In the genomic region with DNA sequence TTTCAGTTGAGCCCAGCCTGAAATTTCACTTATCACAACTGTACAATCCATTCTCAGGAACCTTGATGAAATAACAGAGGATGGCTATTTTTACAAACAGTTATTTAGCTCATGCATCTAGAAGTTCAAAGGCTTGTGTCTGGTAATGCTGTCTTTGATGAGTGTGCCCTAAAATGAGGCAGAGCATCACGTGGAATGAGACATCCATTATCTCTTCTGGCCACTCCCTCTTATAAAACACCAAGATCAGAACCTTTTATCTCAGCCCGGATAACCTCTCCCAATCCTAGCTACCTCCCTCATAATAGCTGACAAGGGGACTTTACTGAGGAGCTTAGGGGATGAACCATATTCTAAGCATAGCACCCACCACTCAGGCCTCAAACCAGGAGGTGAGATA, we compare ENCODE assay signal across 14 mouse cellular contexts. TPM values are rescaled to one million over a fixed set of nuclear protein-coding genes. Genes with fewer than 3 reads are reported as not detected.
DNase-seq lines count a peak whose midpoint lies in the region; ATAC-seq and TF ChIP-seq lines count a peak whose summit lies in the region.
"Had no signal": no experiment of that assay in that cellular context is flagged by ENCODE, and none has a peak within 500 bp of the region (broad histone marks: within the 10 kb centered on the region; RNA-seq: fewer than 3 reads in every experiment).

No protein-coding gene starts in this region.

- no peaks in the 10 kb centered on the region for H3K36me3 ChIP-seq in liver, embryonic 11.5 days (ENCODE audit: control insufficient read depth, insufficient read depth, low read length)
- no peaks in the 10 kb centered on the region for H3K36me3 ChIP-seq in hindbrain, postnatal 0 days (ENCODE audit: insufficient read depth, low read length)
- H3K36me3 ChIP-seq in neural tube, embryonic 13.5 days: no peaks in the 10 kb centered on the region

- peak overlapping the region; percentile 83 for H3K4me2 ChIP-seq in liver, embryonic 11.5 days
- peak overlapping the region; percentile 16; the same call in 1 of the 2 replicates for H3K4me2 ChIP-seq in hindbrain, postnatal 0 days (ENCODE audit: low read depth, low read length)
- H3K4me2 ChIP-seq in neural tube, embryonic 13.5 days: peak overlapping the region; percentile 83

- 34% methylated on average over 2 of the region's 2 CpGs for WGBS in liver, embryonic 11.5 days
- WGBS in hindbrain, postnatal 0 days: 56% methylated on average over 2 of the region's 2 CpGs
- 33% methylated on average over 2 of the region's 2 CpGs for WGBS in neural tube, embryonic 13.5 days

- no peak for DNase-seq in gastrocnemius, adult 2 months
- DNase-seq in gastrocnemius, adult 8-10 months (ENCODE audit: low spot score in 2 of 2): no peak
- DNase-seq in liver, embryonic 11.5 days (ENCODE audit: low spot score): no peak
- no peak for DNase-seq in liver
- no peak for DNase-seq in hindbrain, postnatal 0 days (ENCODE audit: low spot score)
- no peak for DNase-seq in right cerebral cortex, postnatal 14 days
- no peak for DNase-seq in gastrocnemius, postnatal 25 days
- DNase-seq: adrenal gland, adult 8-10 months; cerebellum, adult 9-11 months; gastrocnemius, postnatal 10 days had no signal

- no peak for ATAC-seq in liver, embryonic 11.5 days (replicated peaks; ENCODE audit: low FRiP score)
- ATAC-seq in hindbrain, postnatal 0 days: no peak
- no peak for ATAC-seq in neural tube, embryonic 13.5 days (ENCODE audit: low read depth)

- peak overlapping the region; percentile 63 for H3K9ac ChIP-seq in liver, embryonic 11.5 days (ENCODE audit: low read depth, low read length)
- no peak overlapping the region for H3K9ac ChIP-seq in hindbrain, postnatal 0 days (replicated peaks; ENCODE audit: low read length)
- H3K9ac ChIP-seq in neural tube, embryonic 13.5 days: no peak overlapping the region

- peak overlapping the region; percentile 85 for H3K27ac ChIP-seq in gastrocnemius, adult 2 months
- H3K27ac ChIP-seq in liver, embryonic 11.5 days (ENCODE audit: low read depth, low read length): peak overlapping the region; percentile 97
- H3K27ac ChIP-seq in hindbrain, postnatal 0 days: no peak overlapping the region
- no peak overlapping the region for H3K27ac ChIP-seq in neural tube, embryonic 13.5 days (replicated peaks)

- no peak for TF ChIP-seq CTCF in gastrocnemius, adult 2 months (IDR thresholded peaks at IDR 0.05)
- TF ChIP-seq CTCF in hindbrain, postnatal 0 days (IDR thresholded peaks at IDR 0.05; ENCODE audit: low read depth): no peak

- no peak overlapping the region for H3K4me3 ChIP-seq in gastrocnemius, adult 2 months
- H3K4me3 ChIP-seq in liver, embryonic 11.5 days (ENCODE audit: low read depth, low read length): peak overlapping the region; percentile 37
- H3K4me3 ChIP-seq in hindbrain, postnatal 0 days (ENCODE audit: low read length): no peak overlapping the region
- no peak overlapping the region for H3K4me3 ChIP-seq in neural tube, embryonic 13.5 days

- H3K4me1 ChIP-seq in liver, embryonic 11.5 days (replicated peaks; ENCODE audit: control insufficient read depth, insufficient read depth, low read length): peaks cover 49% of the 10 kb centered on the region
- H3K4me1 ChIP-seq in hindbrain, postnatal 0 days (ENCODE audit: insufficient read depth, low read length): peaks cover 7% of the 10 kb centered on the region; the same call in 1 of the 2 replicates
- peaks cover 53% of the 10 kb centered on the region for H3K4me1 ChIP-seq in neural tube, embryonic 13.5 days (replicated peaks)

- intact Hi-C loops in gastrocnemius, adult 2 months (cut with DNase I): no loop called here

- H3K9me3 ChIP-seq in liver, embryonic 11.5 days (ENCODE audit: control insufficient read depth, low read length): no peaks in the 10 kb centered on the region
- no peaks in the 10 kb centered on the region for H3K9me3 ChIP-seq in hindbrain, postnatal 0 days (ENCODE audit: low read length)
- no peaks in the 10 kb centered on the region for H3K9me3 ChIP-seq in neural tube, embryonic 13.5 days

- H3K27me3 ChIP-seq in liver, embryonic 11.5 days (replicated peaks; ENCODE audit: control insufficient read depth, insufficient read depth, low read length): no peaks in the 10 kb centered on the region
- H3K27me3 ChIP-seq in hindbrain, postnatal 0 days (ENCODE audit: insufficient read depth, low read length): no peaks in the 10 kb centered on the region
- peaks cover 17% of the 10 kb centered on the region for H3K27me3 ChIP-seq in neural tube, embryonic 13.5 days

RNA-seq across cellular contexts. Expression of a gene that starts 3.3 kb away (rescaled TPM):
- total RNA-seq in gastrocnemius, adult 2 months (2021): 10 to 100 TPM; 12.9 to 38.7 TPM
- 10 to 100 TPM; 16.1 to 25.1 (median 18.9) TPM for total RNA-seq in gastrocnemius, adult 8-10 months (2022)
- polyA plus RNA-seq in liver, embryonic 11.5 days (2014; fragmentation: Nextera tagmentation; extraction: Ambion mirVana): 67.2 and 77.0 TPM in 2 replicates
- 33.0 and 43.5 TPM in 2 replicates for total RNA-seq in hindbrain, postnatal 0 days (2014; rRNA removed)
- 17.0 and 17.6 TPM in 2 replicates for polyA plus RNA-seq in hindbrain, postnatal 0 days (2015; fragmentation: Nextera tagmentation; extraction: Ambion mirVana)
- polyA plus RNA-seq in neural tube, embryonic 13.5 days (2015; fragmentation: Nextera tagmentation; extraction: Ambion mirVana): 17.7 and 18.4 TPM in 2 replicates
- 10 to 100 TPM in 1 of 2 experiments, 1 to 10 TPM in 1; 6.8 to 16.6 TPM for total RNA-seq in gastrocnemius, postnatal 25 days (2021)

RNA-seq across cellular contexts. Expression of a gene that starts 24.2 kb away (rescaled TPM):
- total RNA-seq in gastrocnemius, adult 2 months (2021): not detected
- not detected for total RNA-seq in gastrocnemius, adult 8-10 months (2022)
- polyA plus RNA-seq in liver, embryonic 11.5 days (2014; fragmentation: Nextera tagmentation; extraction: Ambion mirVana): not detected in 2 replicates
- 0.26 TPM in 1 of 2 replicates, not detected in the other for total RNA-seq in hindbrain, postnatal 0 days (2014; rRNA removed)
- 0.10 and 0.13 TPM in 2 replicates for polyA plus RNA-seq in hindbrain, postnatal 0 days (2015; fragmentation: Nextera tagmentation; extraction: Ambion mirVana)
- polyA plus RNA-seq in neural tube, embryonic 13.5 days (2015; fragmentation: Nextera tagmentation; extraction: Ambion mirVana): 0.13 and 0.15 TPM in 2 replicates
- total RNA-seq in gastrocnemius, postnatal 25 days (2021): not detected
- total RNA-seq: adrenal gland, adult 8-10 months; gastrocnemius, postnatal 10 days; megakaryocyte progenitor cell, adult 5-6 weeks had no signal
- polyA plus RNA-seq: embryonic facial prominence, embryonic 14.5 days; intestine, embryonic 14.5 days had no signal

RNA-seq across cellular contexts. Expression of a gene that starts 56.6 kb away (rescaled TPM):
- total RNA-seq in gastrocnemius, adult 2 months (2021): 10 to 100 TPM; 16.8 to 21.4 TPM
- 10 to 100 TPM; 17.2 to 19.3 (median 18.1) TPM for total RNA-seq in gastrocnemius, adult 8-10 months (2022)
- polyA plus RNA-seq in liver, embryonic 11.5 days (2014; fragmentation: Nextera tagmentation; extraction: Ambion mirVana): 35.0 and 38.9 TPM in 2 replicates
- 31.1 and 32.6 TPM in 2 replicates for total RNA-seq in hindbrain, postnatal 0 days (2014; rRNA removed)
- 55.6 and 61.6 TPM in 2 replicates for polyA plus RNA-seq in hindbrain, postnatal 0 days (2015; fragmentation: Nextera tagmentation; extraction: Ambion mirVana)
- polyA plus RNA-seq in neural tube, embryonic 13.5 days (2015; fragmentation: Nextera tagmentation; extraction: Ambion mirVana): 44.5 and 46.2 TPM in 2 replicates
- 10 to 100 TPM; 17.9 to 22.3 TPM for total RNA-seq in gastrocnemius, postnatal 25 days (2021)

Comparison
In these comparisons a context has a peak if more than half of its experiments do, and no peak if none do; other contexts are left out.
1. H3K27ac ChIP-seq: peak in gastrocnemius, adult 2 months (single experiment) and liver, embryonic 11.5 days (single experiment); none in hindbrain, postnatal 0 days (single experiment) and neural tube, embryonic 13.5 days (single experiment).
2. H3K4me2 ChIP-seq: peak in every context shown above with its lines; median percentile 83 in liver, embryonic 11.5 days; 83 in neural tube, embryonic 13.5 days; 16 in hindbrain, postnatal 0 days.